Mouse (Mus musculus): Measurements from ENCODE around the gene Klhl12.
"Not testable (repeated sequence)": the region's sequence is repeated elsewhere in the genome, so short reads cannot be mapped to it uniquely, and the experiment has no call there.

Gene Klhl12

GRCm38 (mm10) chr1:134516491-134517198 is 61.3 kb downstream of the Klhl12 start:
- DNase-seq: peak in 1 of 2 experiments; percentile 22

GRCm38 (mm10) chr1:134517841-134518240 is 62.5 kb downstream of the Klhl12 start:
- DNase-seq: not testable (repeated sequence)

- peak; percentile 89 to 94 for DNase-seq
Observed at GRCm38 (mm10) chr1:134518677-134519076, 63.3 kb downstream of the Klhl12 start.

GRCm38 (mm10) chr1:134519201-134519600 is 63.9 kb downstream of the Klhl12 start:
- DNase-seq: not testable (repeated sequence)

- no peak for DNase-seq
Observed at GRCm38 (mm10) chr1:134520001-134520721, 64.8 kb downstream of the Klhl12 start.

GRCm38 (mm10) chr1:134521163-134521562 is 65.8 kb downstream of the Klhl12 start:
- DNase-seq: no peak

- DNase-seq: no peak
Observed at GRCm38 (mm10) chr1:134522325-134522724, 67.0 kb downstream of the Klhl12 start.

DNA sequence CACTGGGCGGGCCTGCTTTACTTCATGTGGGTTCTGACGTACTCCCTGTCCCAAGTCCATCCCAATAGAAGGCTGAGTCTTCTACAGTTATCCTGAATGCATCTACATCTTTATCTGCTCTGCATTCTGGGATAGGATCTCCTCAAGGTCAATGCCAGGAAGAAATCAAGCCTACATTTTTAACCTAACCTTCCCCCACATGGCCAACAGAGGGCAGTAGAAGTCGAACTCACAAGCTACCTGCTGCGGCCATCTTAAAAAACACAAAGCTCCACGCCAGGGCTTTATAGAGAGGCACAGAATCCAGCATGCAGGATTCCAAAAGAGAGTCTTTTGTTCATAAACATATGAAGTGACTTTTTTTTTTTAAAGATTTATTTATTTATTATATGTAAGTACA is 69.1 kb downstream of the Klhl12 start:
- peak in 1 of 2 experiments; percentile 10 for DNase-seq

- no peak for DNase-seq
Observed at GRCm38 (mm10) chr1:134525015-134525414, 69.7 kb downstream of the Klhl12 start.

GRCm38 (mm10) chr1:134526752-134527151 is 71.4 kb downstream of the Klhl12 start:
- DNase-seq: no peak

GRCm38 (mm10) chr1:134530618-134531017 is 75.3 kb downstream of the Klhl12 start:
- DNase-seq: no peak

DNA sequence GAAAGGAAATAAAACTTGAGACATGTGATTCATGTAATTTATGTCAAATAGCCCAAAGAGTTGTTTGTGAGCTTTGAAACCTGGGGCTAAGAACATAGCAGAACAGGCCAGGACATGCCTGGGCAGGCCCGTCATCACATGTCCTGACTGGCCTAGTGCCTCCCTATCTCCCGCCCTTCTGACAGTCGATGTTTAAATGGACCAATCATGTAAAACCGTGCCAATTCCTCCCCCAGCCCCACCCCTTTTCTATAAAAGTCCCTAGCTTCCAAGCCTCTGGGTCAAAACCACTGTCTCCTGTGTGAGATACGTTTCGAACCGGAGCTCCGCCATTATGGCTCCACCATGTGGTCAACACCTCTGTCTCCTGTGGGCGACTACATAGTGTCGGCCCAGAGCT is 78.4 kb downstream of the Klhl12 start:
- not testable (repeated sequence) for DNase-seq

GRCm38 (mm10) chr1:134535054-134535453 is 79.7 kb downstream of the Klhl12 start:
- no peak for DNase-seq

- DNase-seq: no peak
Observed at GRCm38 (mm10) chr1:134535513-134535912, 80.2 kb downstream of the Klhl12 start.

GRCm38 (mm10) chr1:134540610-134541009 is 85.3 kb downstream of the Klhl12 start:
- no peak for DNase-seq
